Mouse (Mus musculus) spleen, adult 12 weeks (tissue): ENCODE data around the gene Larp7.

Source experiments
- DNase-seq: peaks from one replicate; pipeline ENCODE4 v3.0.0; 2022; ENCODE audit warnings: low spot score

Larp7 gene

DNA sequence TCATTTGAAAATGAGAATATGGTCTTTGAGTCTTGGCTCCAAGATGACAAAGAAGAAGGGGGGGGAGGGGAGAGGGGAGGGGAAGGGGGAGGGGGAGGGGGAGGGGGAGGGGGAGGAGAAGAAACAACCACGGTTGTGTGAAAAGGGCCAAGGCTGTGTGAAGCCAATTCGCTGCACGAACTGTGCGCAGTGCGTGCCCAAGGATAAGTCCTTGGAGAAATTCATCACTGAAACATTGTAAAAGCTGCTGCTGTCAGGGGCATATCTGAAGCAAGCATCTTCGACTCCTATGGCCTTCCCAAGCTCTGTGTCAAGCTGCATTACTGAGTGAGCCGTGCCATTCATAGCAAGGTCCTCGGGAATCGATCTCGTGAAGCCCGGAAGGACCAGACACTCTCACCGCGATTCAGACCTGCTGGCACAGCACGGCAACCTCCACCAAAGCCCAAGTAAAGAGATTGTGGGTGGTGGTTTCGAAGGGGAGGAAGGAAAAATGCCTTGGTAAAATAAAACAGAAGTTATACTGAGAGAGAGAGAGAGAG is 40.3 kb downstream of the Larp7 start:
- DNase-seq: no peak

DNA sequence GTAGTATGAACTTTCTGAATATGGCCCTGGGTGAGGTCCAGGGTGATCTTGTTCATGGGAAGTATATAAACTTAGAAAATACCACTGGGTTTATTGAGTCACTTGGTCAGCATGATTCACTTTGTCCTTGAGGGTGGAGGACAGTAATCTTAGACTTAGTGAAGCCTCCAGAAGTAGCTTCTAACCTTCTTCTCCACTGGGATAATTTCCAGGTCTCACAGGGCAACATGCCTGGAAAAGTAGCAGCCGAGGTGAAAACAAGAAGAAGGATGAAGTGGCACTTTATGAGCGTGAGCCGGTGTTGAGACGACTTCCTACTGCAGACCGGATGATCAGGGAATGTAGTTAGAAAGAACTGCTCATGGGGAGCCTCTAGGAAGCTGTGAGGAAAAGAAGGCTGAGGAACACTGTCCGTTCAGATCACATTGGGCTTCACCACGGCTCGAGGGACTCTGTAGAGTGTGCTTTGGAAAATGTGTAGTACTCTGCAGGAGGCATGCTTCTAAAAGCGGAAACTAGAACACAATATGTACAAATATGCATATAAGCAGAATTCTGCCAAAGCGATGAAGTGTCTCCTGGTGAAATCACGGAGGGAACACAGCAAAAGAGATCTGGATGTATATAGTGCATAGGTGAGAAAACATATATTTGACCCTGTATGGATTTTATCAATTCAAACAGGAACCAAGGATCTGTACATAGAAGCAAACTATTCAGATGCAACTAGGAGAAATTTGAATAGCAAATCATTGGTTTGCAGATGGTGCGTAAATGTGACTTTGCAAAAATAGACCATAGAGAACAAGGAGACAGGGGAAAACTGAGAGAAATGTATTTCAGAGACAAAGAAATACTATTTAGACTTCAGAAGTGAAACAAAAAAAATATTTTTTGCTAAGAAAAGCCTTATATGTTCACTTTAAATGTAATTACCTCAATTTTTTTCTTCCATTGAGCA is 41.1 kb downstream of the Larp7 start:
- DNase-seq: no peak

DNA sequence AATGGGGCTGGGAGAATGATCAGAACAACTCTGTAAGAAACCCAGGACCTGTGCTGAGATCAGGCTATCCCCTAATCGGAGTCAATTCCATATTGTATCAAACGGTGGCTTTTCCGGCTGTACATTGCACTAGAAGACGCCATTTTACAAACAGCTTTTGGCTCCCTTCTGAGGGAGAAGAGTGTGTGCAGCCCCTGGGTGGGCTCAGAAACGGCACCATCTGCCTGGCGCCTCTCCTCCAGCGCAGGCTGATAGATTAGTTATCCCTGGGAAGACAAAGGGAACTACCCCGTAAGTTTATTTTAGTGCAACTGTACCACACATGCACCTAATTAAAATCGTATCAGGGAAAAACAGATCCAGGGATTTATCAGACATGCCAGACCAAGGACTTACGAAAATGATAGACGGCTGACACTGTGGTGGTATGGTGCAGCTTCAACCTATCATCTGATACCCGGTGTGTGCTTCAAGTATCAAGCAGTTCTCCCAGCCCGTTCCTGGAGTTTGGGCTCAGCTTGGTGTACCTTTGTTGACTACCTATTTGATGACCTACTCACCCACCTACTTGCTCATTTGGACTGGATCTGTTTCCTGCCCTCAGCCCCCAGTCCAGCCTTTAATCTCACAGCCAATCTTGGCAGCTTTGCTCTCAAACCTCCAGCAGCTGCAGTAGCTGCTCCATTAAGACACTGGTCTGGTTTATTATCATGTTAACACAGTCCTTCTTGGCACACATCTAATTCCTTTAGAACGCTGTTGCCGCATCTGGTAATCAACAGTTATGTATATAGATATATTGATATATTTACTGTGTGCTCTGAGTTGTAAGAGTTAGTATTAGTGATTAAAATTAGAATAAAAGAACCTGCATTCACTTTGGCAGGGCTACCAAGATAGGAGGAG is 45.0 kb downstream of the Larp7 start:
- DNase-seq: no peak

DNA sequence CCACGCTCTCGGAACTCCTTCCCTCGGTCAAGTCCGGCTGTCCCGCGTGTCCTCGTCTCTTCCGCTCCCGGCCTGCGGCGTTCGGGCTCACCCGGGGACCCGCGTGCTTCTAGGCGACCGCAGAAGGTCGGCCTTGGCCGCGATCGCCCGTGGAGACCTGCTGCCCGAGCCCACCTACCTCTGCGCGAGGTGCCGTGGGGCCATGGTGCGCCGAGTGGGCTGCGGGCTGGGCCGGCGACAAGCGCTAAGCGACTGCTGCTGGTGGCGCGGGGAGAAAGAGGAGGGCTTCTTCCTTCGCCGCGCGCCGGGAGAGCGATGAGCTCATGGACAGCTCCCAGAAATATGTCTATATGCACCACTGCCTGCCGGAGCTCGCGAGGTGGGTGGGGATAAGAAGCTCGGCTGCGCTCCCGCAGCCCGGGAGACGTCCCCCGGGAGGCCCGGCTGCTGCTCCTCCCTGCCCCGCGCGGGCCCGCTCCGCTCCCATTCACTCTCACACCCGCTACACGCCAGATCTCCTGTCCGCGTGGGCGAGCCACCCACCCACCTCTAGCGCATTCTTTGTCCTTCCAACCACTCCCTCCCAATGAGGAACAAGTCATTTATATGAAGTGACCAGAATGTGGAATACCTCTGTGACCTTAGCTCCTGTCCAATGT is 54.3 kb downstream of the Larp7 start, which contains the start of gene Ank2:
TSS of gene Ank2 (minus strand) at position 609 of the 659 bp plus-strand sequence.
- DNase-seq: no peak

DNA sequence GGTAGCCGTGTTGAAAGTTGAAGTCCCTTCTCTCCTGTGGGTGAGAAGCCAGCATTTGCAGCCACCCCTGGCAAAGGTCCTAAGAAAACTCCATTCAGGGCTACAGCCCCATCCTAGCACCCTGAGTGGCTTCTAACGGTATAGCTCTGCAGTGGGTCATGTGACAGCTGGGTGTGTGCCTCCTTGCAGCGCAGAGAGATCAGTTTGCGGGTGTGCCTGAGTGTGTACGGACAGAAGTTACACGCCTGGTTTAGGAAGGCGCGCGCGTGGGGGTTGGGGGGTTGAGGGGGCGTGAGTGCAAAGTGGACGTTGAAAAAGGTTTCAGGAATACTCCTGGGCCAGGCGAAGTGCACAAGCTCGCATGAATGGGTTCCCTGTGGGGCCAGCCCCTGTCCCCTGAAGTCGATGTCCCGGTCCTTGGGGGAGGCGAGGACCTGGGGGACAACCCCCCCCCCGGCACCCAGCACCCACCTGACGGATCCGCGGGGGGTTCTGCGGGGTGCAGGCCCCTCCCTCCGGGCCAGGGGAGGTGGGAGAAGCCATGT is 54.9 kb downstream of the Larp7 start:
- DNase-seq: no peak

DNA sequence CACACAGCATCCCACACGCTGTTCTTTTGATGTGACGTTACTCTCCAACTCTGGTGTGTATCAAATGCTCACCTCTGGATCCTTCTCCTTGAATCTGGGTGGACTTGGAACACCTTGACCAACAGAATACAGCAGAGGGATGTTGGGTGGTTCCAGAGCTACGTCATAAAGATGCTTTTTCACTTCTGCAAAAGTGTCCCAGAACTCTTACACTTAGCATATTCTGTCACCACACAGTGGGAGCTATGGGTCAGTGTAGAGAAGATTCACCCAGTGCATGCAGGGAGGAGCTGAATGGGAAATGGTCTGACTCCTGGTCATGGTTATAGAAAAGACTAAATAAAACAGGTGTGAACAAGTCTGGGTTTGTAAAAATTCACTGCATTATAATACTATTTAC is 60.5 kb downstream of the Larp7 start:
- DNase-seq: no peak

DNA sequence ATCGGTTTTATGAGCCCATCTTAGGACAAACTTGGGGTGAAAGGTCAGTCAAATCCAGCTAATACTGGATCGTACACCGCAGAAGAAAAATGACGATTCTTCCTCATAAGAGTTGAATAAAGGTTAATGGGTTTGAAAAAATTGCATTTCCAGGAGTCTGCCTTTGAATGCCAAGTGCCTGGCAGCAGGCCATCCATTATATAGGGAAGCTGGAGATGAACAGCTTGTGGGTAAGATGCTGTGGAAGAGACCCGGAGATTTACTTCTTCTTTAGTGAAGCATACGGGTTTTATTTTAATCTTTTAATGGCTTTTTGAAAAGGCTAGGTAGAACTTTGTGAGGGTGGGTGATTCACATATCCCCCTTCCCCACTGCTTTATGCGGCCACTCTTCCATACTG is 65.8 kb downstream of the Larp7 start:
- no peak for DNase-seq
